Mouse (Mus musculus) left cerebral cortex, postnatal 4 days (tissue): ENCODE results near the gene Crlf1. TPM values are rescaled to one million over a fixed set of nuclear protein-coding genes. Genes with fewer than 3 reads are reported as not detected.
A peak's percentile ranks its signal among the peaks of the same experiment; 100 is the strongest.
"Not testable (repeated sequence)": the region's sequence is repeated elsewhere in the genome, so short reads cannot be mapped to it uniquely, and the experiment has no call there.

Experiments used
- DNase-seq: peaks from one replicate; pipeline ENCODE4 v3.0.0-alpha.2; 2022
- intact Hi-C: fragments of 180-260 bp; cut with DNase I; formaldehyde crosslinking; loops from one replicate; pipeline ENCODE4 v1.15.1; 2025
- total RNA-seq, 2 experiments: library from RNA; stranded (reverse); gene quantifications; 2 replicates each; pipeline ENCODE4 v1.2.3; 2021

The Crlf1 gene
- total RNA-seq, 2 experiments from 2014 or later: 22.3 to 32.3 TPM

DNA sequence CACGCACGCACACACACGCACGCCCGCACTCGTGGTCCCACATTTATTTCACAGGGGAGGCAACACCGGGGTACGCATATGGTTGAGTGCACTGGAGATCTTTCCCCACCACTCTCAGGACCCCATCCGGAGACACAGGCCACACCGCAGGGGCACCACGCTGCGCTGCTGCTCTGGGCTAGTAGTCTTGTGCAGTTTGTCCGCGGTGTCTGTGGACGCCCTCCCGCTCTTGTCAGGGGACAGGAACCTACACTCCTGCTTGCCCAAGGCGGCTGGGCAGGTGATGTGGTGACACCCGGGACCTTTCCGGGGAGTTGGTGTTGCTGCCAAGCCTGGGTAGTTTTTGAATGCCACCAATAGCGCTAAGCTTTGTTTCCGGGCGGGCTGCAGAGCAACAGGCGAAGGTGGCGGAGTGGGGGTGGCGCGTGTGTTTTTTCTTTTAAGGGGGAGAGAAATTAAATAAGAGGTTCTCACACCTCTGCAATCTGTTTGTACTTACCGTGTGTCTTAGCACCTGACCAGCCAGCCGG, 1.5 kb downstream of the Crlf1 start:
- no peak for DNase-seq
- intact Hi-C loops: no loop called here

DNA sequence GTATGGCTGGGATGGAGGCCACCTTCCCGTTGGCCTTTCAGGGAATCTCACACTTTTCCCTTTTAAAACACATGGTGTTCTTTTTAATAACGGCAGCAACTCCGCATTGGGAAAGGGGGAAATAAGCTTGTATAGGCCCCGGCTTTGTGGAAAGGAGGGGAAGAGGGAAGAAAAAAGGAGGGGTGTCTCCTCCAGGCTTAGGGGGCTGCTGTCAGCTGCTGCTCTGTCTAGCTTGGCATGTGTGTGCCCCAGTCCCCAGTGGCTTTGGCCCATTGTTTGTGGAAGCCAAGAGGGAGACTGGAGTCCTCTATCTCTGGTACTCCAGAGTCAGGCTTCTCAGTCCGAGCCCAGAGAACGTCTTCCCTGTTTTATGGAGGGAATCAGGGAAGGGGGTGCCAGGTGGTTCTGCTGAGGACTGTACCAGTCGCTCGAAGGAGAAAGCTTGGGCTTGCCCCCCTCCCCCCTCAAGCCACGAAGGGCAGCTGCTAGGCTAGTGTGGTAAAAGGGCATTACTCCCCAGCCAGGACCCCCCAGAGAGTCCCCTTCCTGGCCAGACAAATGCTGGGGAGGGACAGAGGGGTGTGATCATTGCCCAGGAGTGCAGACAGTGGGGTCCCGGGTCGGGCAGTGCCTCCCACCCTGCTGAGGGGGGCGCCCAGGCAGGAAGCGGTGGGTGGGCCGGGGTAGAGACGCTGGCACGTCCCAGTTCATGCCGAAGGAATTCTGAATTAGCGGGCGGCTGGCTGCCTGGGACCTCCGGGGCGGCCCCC, 2.2 kb downstream of the Crlf1 start:
- DNase-seq: no peak
- intact Hi-C loops: no loop called here

DNA sequence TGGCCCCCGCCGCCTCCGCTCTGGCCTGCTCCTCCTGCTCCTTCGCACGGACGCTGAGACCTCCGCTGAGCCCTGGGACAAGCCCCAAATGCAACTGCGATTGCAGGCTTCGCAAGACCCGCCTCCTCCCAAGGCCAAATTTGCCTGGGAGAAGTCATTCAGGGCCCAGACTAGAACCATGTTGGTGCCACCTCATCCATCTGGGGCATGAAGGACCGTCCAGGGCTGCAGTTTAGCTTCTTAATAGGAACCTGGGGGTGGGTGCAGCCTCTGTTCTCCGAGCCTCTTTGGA, 2.8 kb downstream of the Crlf1 start:
- DNase-seq: no peak
- intact Hi-C loops: no loop called here

DNA sequence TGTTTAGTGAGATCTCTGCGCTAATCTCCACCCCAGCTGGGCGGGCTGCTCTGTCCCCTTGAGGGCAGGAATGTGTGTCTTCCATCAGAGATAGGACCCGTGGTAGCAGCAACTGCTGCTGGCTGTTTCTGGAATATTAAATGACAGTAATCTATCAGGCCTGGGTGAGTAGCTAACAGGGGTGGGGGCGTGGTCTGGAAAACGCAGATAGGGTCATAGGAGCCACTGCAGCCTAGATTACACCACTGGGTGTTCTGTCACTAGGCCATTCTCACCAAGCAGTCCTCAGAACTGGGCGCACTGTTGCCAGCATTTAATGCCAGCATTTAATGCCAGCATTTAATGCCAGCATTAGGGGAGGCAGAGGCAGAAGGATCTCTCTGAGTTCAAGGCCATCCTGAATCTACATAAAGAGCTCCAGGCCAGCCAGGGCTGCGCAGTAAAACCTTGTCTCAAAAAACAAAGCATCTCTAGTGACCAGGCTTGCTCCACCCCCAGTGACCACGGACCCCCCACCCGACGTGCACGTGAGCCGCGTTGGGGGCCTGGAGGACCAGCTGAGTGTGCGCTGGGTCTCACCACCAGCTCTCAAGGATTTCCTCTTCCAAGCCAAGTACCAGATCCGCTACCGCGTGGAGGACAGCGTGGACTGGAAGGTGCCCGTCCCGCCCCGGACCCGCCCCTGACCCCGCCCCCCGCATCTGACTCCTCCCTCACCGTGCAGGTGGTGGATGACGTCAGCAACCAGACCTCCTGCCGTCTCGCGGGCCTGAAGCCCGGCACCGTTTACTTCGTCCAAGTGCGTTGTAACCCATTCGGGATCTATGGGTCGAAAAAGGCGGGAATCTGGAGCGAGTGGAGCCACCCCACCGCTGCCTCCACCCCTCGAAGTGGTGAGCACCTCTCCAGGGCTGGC, 7.7 kb downstream of the Crlf1 start:
- intact Hi-C loops: loop anchor here (5.0 kb wide), 2 partner anchors 118 to 168 kb away; no protein-coding TSS in a partner anchor
- no peak for DNase-seq

DNA sequence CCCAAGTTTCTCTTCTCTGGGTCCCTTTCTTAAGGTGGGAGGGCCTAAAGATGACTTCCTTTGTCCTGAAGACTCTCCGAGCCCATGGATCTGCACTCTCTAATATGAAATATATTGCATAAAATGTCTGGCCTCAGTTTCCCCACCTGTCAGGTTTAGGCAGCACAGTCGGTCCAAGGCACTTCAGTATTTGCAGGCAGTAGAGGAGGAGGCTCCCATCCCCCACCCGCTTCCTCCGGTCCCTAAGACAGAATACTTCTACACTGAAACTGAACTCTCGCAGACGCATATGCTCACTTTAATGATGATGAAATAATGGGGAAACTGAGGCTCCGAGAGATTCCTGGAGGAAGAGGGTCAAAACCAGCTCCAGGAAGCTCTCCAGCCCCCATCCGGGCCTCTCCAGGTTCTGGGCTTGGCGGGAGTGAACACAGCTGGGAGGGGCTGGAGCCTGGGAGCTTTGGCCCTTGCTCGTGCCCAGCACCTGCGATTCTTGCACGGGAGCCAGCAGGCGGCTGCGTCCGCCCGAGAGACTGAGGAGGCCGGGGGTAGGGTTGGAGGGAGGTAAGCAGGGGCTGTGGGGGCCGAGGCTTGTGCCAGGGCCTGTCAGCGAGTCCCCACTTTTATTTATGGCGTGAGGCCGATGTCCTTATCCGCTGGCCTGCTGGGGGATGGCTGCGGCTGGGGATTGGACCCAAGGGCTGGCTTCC, 9.0 kb downstream of the Crlf1 start:
- intact Hi-C loops: loop anchor here (5.0 kb wide), 2 partner anchors 120 to 170 kb away; no protein-coding TSS in a partner anchor

DNA sequence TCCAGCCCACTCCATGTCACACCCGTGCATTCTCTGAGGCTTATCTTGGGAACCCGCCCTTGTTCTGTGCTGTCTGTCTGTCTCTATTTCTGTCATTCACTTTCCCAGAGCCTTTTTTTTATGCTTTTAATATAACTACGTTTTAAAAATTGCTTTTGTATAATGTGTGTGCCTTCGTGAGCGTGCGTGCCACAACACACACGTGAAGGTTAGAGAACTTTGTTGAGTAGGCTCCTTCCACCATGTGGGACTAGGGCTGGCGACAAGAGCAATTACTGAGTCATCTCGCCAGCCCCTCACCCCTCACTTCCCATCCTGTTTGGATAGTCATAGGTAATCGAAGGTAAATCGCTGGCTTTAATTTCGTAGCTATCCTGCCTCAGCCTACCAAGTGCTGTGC, 9.6 kb downstream of the Crlf1 start:
- intact Hi-C loops: loop anchor here (5.0 kb wide), 2 partner anchors 120 to 170 kb away; no protein-coding TSS in a partner anchor
- no peak for DNase-seq

More for the DNA sequence above, 9.0 kb downstream of the Crlf1 start:
- DNase-seq: peak; percentile 87

DNA sequence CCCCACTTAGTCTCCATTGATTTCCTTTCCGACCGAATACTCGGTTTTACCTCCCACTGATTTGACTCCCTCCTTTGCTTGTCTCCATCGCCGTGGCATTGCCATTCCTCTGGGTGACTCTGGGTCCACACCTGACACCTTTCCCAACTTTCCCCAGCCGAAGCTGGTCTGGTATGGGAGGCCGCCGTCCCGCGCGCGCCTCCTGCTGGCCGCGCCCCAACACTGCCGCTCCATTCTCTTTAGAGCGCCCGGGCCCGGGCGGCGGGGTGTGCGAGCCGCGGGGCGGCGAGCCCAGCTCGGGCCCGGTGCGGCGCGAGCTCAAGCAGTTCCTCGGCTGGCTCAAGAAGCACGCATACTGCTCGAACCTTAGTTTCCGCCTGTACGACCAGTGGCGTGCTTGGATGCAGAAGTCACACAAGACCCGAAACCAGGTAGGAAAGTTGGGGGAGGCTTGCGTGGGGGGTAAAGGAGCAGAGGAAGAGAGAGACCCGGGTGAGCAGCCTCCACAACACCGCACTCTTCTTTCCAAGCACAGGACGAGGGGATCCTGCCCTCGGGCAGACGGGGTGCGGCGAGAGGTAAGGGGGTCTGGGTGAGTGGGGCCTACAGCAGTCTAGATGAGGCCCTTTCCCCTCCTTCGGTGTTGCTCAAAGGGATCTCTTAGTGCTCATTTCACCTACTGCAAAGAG, 10.2 kb downstream of the Crlf1 start:
- DNase-seq: peak; percentile 66
- intact Hi-C loops: loop anchor here (5.0 kb wide), 2 partner anchors 121 to 171 kb away; no protein-coding TSS in a partner anchor

DNA sequence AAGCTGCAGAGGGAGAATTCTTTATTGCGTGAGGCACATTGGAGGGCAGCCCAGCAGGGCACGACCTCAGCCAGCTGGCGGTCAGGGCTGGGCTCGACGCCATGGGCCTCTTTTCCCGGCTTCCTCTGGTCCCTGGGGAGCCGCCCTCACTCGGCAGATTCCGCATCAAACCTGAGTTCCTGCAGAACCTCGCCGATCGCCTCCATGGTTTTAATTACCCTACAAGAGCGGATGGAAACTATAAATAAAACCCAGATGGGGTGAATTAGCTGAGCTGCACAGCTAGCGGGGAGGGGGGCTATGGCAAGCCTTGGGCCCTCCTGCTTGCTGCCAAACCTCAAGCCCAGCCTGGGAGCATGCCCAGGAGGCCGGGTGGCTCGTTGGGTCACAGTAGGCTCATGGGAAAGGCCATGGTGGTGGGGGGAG, 11.3 kb downstream of the Crlf1 start:
- intact Hi-C loops: loop anchor here (5.0 kb wide), 2 partner anchors 122 to 172 kb away; no protein-coding TSS in a partner anchor
- peak; percentile 77 for DNase-seq

DNA sequence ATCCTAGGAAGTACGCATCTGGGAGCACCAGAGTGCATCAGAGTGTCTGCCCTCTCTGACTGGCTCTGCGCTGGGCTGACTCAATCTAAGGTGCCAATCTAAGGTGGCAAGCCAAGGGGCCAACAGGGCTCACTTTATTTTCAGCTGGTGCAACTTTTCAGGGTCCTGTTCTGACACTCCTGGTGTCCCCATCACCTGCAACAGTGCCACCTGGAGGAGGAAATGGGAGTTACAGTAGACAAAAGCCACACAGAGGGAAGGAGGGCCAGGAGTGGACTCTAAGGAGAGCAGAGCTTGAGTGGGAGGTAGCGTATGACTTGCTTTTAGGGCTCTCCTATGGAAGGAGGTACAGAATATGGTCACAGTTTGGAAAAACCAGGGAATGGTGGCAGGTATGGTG, 11.9 kb downstream of the Crlf1 start:
- intact Hi-C loops: loop anchor here (5.0 kb wide), 2 partner anchors 123 to 173 kb away; no protein-coding TSS in a partner anchor
- DNase-seq: peak; percentile 82

DNA sequence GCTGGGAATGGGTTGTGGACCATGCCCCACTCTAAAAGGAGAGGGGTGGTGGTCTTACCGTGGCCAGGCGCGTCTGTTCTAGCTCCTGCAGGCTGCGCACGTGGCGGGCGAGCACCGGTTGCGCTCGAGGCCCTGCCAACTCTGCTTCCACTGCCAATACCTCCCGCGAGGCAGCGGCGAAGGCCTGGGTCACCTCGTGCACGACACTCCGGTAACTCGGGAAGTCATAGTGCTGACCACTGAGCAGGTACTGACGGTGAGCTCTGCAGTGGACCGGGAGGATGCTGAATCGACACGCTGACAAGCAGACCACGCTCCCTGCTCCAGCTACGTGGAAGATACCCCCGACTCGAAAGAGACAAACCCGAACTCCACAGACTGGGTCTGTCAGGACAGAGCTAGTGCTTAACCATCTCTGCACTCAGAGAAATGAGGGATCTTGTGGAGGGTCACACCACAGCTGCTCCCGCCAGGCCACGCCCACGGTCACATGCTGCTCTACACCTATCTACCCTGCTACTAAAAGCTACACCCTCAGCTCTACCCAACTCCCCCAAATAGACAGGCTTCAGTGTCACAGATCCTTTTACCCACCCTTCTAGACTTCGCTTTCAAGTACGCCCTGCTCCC, 12.9 kb downstream of the Crlf1 start:
- intact Hi-C loops: no loop called here
- DNase-seq: no peak

DNA sequence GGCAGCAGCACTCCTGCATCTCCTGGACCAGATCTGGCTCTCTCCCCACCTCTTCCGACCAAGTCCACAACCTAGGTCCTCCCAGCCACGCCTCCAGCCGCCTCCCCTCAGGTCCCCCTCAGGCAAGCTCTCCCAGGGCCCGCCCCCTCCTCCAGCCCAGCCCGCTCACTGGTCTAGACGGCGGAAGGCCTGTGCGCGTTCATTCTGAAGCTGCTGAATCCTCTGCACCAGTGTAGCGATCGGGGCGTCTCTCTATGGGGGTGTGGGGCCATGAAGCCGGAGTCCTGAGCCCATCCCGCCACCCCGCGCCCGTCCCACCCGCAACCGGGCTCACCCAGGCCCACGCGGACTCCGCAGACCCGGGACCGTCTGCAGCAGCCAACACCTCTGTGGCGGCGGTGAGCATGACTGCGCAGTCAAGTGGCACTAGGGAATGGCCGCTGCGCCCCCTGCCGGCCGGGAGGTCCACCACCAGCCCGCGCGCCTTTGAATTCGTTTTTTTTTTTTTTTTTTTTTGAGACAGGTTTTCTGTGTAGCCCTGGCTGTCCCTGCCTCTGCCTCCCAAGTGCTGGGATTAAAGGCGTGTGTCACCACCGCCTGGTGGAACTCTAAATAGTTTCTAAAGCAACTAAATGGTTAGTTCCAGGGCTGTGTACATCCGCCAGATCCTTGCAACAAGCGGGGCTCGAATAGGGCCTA, 13.5 kb downstream of the Crlf1 start, which contains the start of gene Rex1bd:
TSS of gene Rex1bd (minus strand) at position 425 of the 699 bp plus-strand sequence.
- peak; percentile 95 for DNase-seq
- intact Hi-C loops: no loop called here

DNA sequence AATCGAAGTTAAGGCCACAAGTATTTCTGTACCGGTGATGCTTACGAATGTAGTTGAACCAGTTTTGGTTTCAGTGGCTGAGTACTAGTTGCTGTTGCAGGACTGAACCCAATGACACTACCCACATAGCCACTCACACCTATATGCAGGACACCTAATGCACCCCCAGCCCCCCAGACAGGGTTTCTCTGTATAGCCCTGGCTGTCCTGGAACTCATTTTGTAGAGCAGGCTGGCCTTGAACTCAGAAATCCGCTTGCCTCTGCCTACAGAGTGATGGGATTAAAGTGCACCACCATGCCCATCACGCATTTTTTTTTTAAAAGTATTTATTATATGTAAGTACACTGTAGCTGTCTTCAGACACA, 14.1 kb downstream of the Crlf1 start:
- no peak for DNase-seq
- intact Hi-C loops: no loop called here

DNA sequence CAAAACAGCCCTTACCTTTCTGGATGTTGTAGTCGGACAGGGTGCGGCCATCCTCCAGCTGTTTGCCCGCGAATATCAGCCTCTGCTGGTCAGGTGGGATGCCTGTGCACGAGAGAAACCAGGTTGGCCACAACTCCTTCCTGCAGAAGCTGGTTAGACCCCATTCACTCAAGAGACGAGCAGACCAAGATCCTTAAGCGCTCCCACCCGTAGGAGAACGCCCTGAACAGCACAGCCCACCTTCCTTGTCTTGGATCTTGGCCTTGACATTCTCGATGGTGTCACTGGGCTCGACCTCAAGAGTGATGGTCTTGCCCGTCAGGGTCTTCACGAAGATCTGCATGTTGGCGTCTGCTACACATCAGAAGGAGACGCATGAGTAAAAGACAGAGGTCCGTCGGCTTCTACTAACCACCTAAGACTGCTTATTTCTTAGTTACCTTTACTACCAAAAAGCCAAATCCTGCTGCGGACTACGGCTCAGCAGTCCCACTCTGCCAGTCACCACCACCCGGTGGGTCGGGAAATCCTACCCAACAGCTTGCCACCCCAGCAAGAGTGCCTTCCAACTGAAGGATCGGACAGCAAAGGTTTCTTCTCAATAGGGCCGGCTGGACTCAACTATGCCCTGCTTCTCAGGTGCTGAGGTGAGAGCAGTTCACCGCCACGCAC, 16.5 kb downstream of the Crlf1 start:
- intact Hi-C loops: no loop called here
- no peak for DNase-seq

DNA sequence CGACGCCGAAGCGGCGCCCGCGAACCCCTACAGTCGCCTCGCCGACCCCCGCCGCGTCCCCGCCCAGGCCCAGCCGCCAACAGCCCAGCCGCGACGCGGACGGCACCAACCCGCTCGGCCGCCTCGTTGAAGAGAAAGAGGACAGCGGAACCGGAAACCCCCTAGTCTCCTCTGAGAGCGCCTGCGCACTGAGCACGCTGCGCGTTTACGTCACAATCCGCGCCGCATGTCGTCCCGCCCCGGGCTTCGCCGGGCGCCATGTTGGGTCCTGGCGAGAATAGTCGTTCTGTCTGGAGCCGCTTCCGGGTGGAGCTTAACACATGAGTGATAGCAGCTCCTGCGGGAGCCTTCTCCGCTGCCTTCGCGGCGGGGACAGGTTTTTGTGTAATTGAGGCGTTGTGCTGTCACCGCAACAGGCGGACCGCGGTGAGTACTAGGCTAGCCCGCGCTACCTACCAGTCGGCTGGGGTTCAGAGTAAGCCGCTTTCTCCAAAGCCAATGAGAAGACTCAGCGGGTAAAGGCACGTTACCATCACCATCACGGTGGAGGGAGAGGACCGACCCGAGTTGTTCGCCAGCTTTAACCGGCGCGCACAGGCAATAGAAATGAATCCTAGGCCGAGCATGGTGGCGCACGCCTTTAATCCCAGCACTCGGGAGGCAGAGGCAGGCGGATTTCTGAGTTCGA, 17.4 kb downstream of the Crlf1 start, which contains the start of gene Uba52:
TSS of gene Uba52 (minus strand) at position 574 of the 688 bp plus-strand sequence.
- peak; percentile 98 for DNase-seq
- intact Hi-C loops: no loop called here

DNA sequence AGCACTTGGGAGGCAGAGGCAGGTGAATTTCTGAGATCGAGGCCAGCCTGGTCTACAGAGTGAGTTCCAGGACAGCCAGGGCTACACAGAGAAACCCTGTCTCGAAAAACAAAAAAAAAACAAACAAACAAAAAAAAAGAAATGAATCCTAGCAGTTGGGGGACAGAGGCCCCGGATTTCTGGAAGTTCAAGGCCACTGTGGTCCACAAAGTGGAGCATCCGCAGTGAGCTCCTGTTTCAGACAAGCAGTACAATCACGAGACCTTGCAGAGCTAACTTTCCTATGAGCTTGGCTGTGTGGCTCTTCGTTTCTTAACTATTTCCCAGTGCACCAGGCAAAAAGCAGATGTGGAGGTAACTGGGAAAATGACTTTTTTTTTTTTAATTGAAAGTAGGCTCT, 18.2 kb downstream of the Crlf1 start:
- intact Hi-C loops, DNase-seq: not testable (repeated sequence)

DNA sequence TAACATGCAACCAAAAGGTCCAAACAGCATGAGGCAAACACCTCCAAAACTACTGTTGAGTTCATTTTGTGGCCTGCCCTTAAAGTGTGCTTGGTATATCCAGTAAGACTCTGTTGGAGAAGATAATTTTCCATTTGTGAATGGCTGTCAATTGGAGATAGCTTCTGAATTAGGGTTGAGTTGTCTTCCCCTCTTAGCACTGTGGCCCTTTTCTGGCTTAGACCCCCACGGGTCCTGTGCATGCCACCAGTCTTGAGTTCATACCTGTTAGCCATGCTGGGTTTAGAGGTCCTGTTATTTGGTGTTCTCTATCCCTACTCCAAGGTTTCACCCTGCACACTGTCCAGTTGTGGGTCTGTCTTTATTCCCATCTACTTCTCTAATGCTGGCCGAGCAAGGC, 18.8 kb downstream of the Crlf1 start:
- no peak for DNase-seq
- intact Hi-C loops: no loop called here

DNA sequence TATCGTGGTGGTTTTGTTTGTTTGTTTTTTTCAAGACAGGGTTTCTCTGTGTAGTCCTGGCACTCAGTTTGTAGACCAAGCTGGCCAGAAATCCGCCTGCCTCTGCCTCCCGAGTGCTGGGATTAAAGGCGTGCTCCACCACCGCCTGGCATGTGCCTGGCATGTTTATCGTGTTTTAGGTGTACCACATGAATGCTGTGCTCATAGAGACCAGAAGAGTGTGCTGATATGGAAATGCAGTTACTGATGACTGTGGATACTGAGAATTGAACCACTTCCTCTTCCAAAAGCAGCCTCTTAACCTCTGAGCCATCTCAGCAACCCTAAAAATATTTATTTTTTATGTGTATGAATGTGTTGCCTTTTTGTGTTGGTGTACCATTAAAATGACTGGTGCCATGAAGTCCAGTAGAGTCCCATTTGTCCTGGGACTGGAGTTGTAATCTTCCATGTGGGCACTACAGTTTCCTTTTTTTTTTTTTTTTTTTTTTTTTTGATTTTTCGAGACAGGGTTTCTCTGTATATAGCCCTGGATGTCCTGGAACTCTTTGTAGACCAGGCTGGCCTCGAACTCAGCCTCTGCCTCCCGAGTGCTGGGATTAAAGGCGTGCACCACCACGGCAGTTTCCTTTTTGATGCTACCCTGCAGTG, 19.4 kb downstream of the Crlf1 start:
- no peak for DNase-seq
- intact Hi-C loops: no loop called here
